Mouse (Mus musculus) 3134 (cell line): Measurements from ENCODE around the gene Gm765.

Experiments used
- DNase-seq: peaks from one replicate; pipeline ENCODE4 v3.0.0-alpha.2; 2011; ENCODE audit warnings: low spot score; ENCODE audit not compliant: insufficient read length; ENCODE audit errors: extremely low read depth

Gm765 gene

GRCm38 (mm10) chr6:98223923-98224322 is 118.6 kb downstream of the Gm765 start:
- no peak for DNase-seq

- no peak for DNase-seq
Measured at GRCm38 (mm10) chr6:98221970-98222369, 120.6 kb downstream of the Gm765 start.

- no peak for DNase-seq
Measured at GRCm38 (mm10) chr6:98212225-98212624, 130.3 kb downstream of the Gm765 start.

GRCm38 (mm10) chr6:98210237-98210636 is 132.3 kb downstream of the Gm765 start:
- no peak for DNase-seq

GRCm38 (mm10) chr6:98208051-98208450 is 134.5 kb downstream of the Gm765 start:
- DNase-seq = no peak

GRCm38 (mm10) chr6:98198706-98199105 is 143.8 kb downstream of the Gm765 start:
- DNase-seq = no peak

- DNase-seq = no peak
Measured at GRCm38 (mm10) chr6:98190745-98191442, 151.7 kb downstream of the Gm765 start.
